ENCODE assay signal across 22 mouse cellular contexts in genomic region chr13:114406424-114406823, GRCm38 (mm10). TPM values are rescaled to one million over a fixed set of nuclear protein-coding genes. Genes with fewer than 3 reads are reported as not detected.
DNase-seq lines count a peak whose midpoint lies in the region; ATAC-seq and TF ChIP-seq lines count a peak whose summit lies in the region.
"Had no signal": no experiment of that assay in that cellular context is flagged by ENCODE, and none has a peak within 500 bp of the region (broad histone marks: within the 10 kb centered on the region; RNA-seq: fewer than 3 reads in every experiment).

No protein-coding gene starts in this region.

- no peak overlapping the region for H3K4me2 ChIP-seq in embryonic facial prominence, embryonic 11.5 days (ENCODE audit: low read depth, low read length)
- H3K4me2 ChIP-seq in midbrain, postnatal 0 days (ENCODE audit: low read depth, low read length, poor library complexity, severe bottlenecking): no peak overlapping the region
- H3K4me2 ChIP-seq: hindbrain, embryonic 14.5 days; limb, embryonic 12.5 days; liver, embryonic 13.5 days; lung, embryonic 15.5 days; neural tube, embryonic 13.5 days had no signal

- ATAC-seq in embryonic facial prominence, embryonic 11.5 days (replicated peaks; ENCODE audit: insufficient number of reproducible peaks, low FRiP score, low TSS enrichment, low read depth): no peak
- no peak for ATAC-seq in midbrain, postnatal 0 days (ENCODE audit: low FRiP score)
- ATAC-seq: intestine, postnatal 0 days had no signal

- H3K4me3 ChIP-seq in embryonic facial prominence, embryonic 11.5 days (ENCODE audit: low read depth, low read length): no peak overlapping the region
- no peak overlapping the region for H3K4me3 ChIP-seq in embryonic facial prominence, embryonic 10.5 days
- peak overlapping the region; percentile 39 for H3K4me3 ChIP-seq in midbrain, embryonic 10.5 days
- H3K4me3 ChIP-seq in midbrain, postnatal 0 days (ENCODE audit: low read depth, low read length): no peak overlapping the region
- no peak overlapping the region for H3K4me3 ChIP-seq in limb, embryonic 10.5 days
- H3K4me3 ChIP-seq: erythroblast, embryonic 14.5 days; layer of hippocampus, adult 2 months; left cerebral cortex, adult 2 months; limb, embryonic 12.5 days; liver, embryonic 13.5 days; lung, embryonic 15.5 days; neural tube, embryonic 13.5 days had no signal

- H3K36me3 ChIP-seq in embryonic facial prominence, embryonic 11.5 days (replicated peaks; ENCODE audit: control insufficient read depth, insufficient read depth, low read depth, low read length): no peaks in the 10 kb centered on the region
- H3K36me3 ChIP-seq in embryonic facial prominence, embryonic 10.5 days (replicated peaks): no peaks in the 10 kb centered on the region
- no peaks in the 10 kb centered on the region for H3K36me3 ChIP-seq in midbrain, embryonic 10.5 days
- H3K36me3 ChIP-seq in midbrain, postnatal 0 days (ENCODE audit: insufficient read depth, low read length): no peaks in the 10 kb centered on the region
- no peaks in the 10 kb centered on the region for H3K36me3 ChIP-seq in limb, embryonic 10.5 days
- H3K36me3 ChIP-seq: limb, embryonic 12.5 days; liver, embryonic 13.5 days; lung, embryonic 15.5 days; neural tube, embryonic 13.5 days had no signal

- 10% methylated on average over 5 of the region's 5 CpGs for WGBS in embryonic facial prominence, embryonic 11.5 days
- WGBS in embryonic facial prominence, embryonic 10.5 days: 12% methylated on average over 5 of the region's 5 CpGs
- 7% methylated on average over 5 of the region's 5 CpGs for WGBS in midbrain, embryonic 10.5 days
- WGBS in midbrain, postnatal 0 days: 14% methylated on average over 5 of the region's 5 CpGs
- WGBS in limb, embryonic 10.5 days: 14% methylated on average over 5 of the region's 5 CpGs

- H3K9me3 ChIP-seq in embryonic facial prominence, embryonic 11.5 days (replicated peaks; ENCODE audit: control insufficient read depth, low read length): no peaks in the 10 kb centered on the region
- no peaks in the 10 kb centered on the region for H3K9me3 ChIP-seq in embryonic facial prominence, embryonic 10.5 days
- no peaks in the 10 kb centered on the region for H3K9me3 ChIP-seq in midbrain, embryonic 10.5 days (replicated peaks)
- no peaks in the 10 kb centered on the region for H3K9me3 ChIP-seq in midbrain, postnatal 0 days (ENCODE audit: low read length)
- H3K9me3 ChIP-seq in limb, embryonic 10.5 days (replicated peaks): no peaks in the 10 kb centered on the region
- H3K9me3 ChIP-seq: limb, embryonic 12.5 days; liver, embryonic 13.5 days; lung, embryonic 15.5 days; neural tube, embryonic 13.5 days had no signal

- no peak overlapping the region for H3K9ac ChIP-seq in embryonic facial prominence, embryonic 11.5 days (replicated peaks; ENCODE audit: low read length)
- no peak overlapping the region for H3K9ac ChIP-seq in midbrain, postnatal 0 days (replicated peaks; ENCODE audit: low read length, poor library complexity, severe bottlenecking)
- H3K9ac ChIP-seq: hindbrain, embryonic 14.5 days; limb, embryonic 12.5 days; liver, embryonic 13.5 days; lung, embryonic 15.5 days; neural tube, embryonic 13.5 days had no signal

- H3K4me1 ChIP-seq in embryonic facial prominence, embryonic 11.5 days (ENCODE audit: control insufficient read depth, insufficient read depth, low read length): no peaks in the 10 kb centered on the region
- H3K4me1 ChIP-seq in embryonic facial prominence, embryonic 10.5 days: peaks cover 16% of the 10 kb centered on the region; the same call in 1 of the 2 replicates
- H3K4me1 ChIP-seq in midbrain, embryonic 10.5 days: peaks cover 46% of the 10 kb centered on the region
- no peaks in the 10 kb centered on the region for H3K4me1 ChIP-seq in midbrain, postnatal 0 days (ENCODE audit: insufficient read depth, low read length)
- H3K4me1 ChIP-seq in limb, embryonic 10.5 days: no peaks in the 10 kb centered on the region
- H3K4me1 ChIP-seq: limb, embryonic 12.5 days; liver, embryonic 13.5 days; lung, embryonic 15.5 days had no signal

- peak; percentile 3 for DNase-seq in embryonic facial prominence, embryonic 11.5 days (ENCODE audit: low spot score)
- DNase-seq in embryonic facial prominence, embryonic 10.5 days (ENCODE audit: low spot score): no peak
- peak; percentile 69 for DNase-seq in midbrain, embryonic 10.5 days (ENCODE audit: low spot score)
- DNase-seq in midbrain, postnatal 0 days (ENCODE audit: low spot score): no peak
- peak; percentile 65 for DNase-seq in embryo, embryonic 11 days
- peak; percentile 46 for DNase-seq in retina, embryonic 14.5 days (ENCODE audit: low spot score)
- DNase-seq in limb, embryonic 10.5 days (ENCODE audit: low spot score): no peak
- no peak for DNase-seq in left cerebral cortex, adult 11 months (ENCODE audit: low spot score)
- DNase-seq: adrenal gland, postnatal 14 days; cerebellum, adult 9-10 months; gastrocnemius, postnatal 14 days; liver, embryonic 13.5 days; thymus, postnatal 14 days had no signal

- H3K27me3 ChIP-seq in embryonic facial prominence, embryonic 11.5 days (ENCODE audit: control insufficient read depth, insufficient read depth, low read length): no peaks in the 10 kb centered on the region
- H3K27me3 ChIP-seq in embryonic facial prominence, embryonic 10.5 days (replicated peaks; ENCODE audit: low read depth, poor library complexity, severe bottlenecking): no peaks in the 10 kb centered on the region
- peaks cover 4% of the 10 kb centered on the region; the same call in 1 of the 2 replicates for H3K27me3 ChIP-seq in midbrain, embryonic 10.5 days (ENCODE audit: low read depth, poor library complexity, severe bottlenecking)
- no peaks in the 10 kb centered on the region for H3K27me3 ChIP-seq in midbrain, postnatal 0 days (ENCODE audit: insufficient read depth, low read length)
- H3K27me3 ChIP-seq in limb, embryonic 10.5 days (ENCODE audit: low read depth, poor library complexity, severe bottlenecking): no peaks in the 10 kb centered on the region
- H3K27me3 ChIP-seq: limb, embryonic 12.5 days; liver, embryonic 13.5 days; lung, embryonic 15.5 days; neural tube, embryonic 13.5 days had no signal

- TF ChIP-seq CTCF in midbrain, postnatal 0 days (IDR thresholded peaks at IDR 0.05): no peak

- no peak overlapping the region for H3K27ac ChIP-seq in embryonic facial prominence, embryonic 11.5 days (replicated peaks; ENCODE audit: low read depth, low read length)
- no peak overlapping the region for H3K27ac ChIP-seq in embryonic facial prominence, embryonic 10.5 days (replicated peaks)
- peak overlapping the region; percentile 78 for H3K27ac ChIP-seq in midbrain, embryonic 10.5 days (replicated peaks)
- no peak overlapping the region for H3K27ac ChIP-seq in midbrain, postnatal 0 days (ENCODE audit: low read depth, low read length)
- H3K27ac ChIP-seq in limb, embryonic 10.5 days: no peak overlapping the region
- H3K27ac ChIP-seq: hindbrain, embryonic 14.5 days; kidney, postnatal 0 days; layer of hippocampus, adult 2 months; left cerebral cortex, adult 2 months; limb, embryonic 12.5 days; liver, embryonic 13.5 days; lung, embryonic 15.5 days; neural tube, embryonic 13.5 days had no signal

RNA-seq across cellular contexts. Expression of gene Ndufs4, which starts 18.4 kb away (rescaled TPM):
- polyA plus RNA-seq in embryonic facial prominence, embryonic 11.5 days (2014; fragmentation: Nextera tagmentation; extraction: Ambion mirVana): 329 and 330 TPM in 2 replicates
- polyA plus RNA-seq in embryonic facial prominence, embryonic 10.5 days (2016; fragmentation: Nextera tagmentation; extraction: Ambion mirVana): 246 and 273 TPM in 2 replicates
- 304 and 308 TPM in 2 replicates for polyA plus RNA-seq in midbrain, embryonic 10.5 days (2016; fragmentation: Nextera tagmentation; extraction: Ambion mirVana)
- 36.4 and 68.0 TPM in 2 replicates for total RNA-seq in midbrain, postnatal 0 days (2014; rRNA removed)
- 405 and 414 TPM in 2 replicates for polyA plus RNA-seq in midbrain, postnatal 0 days (2015; fragmentation: Nextera tagmentation; extraction: Ambion mirVana)
- polyA plus RNA-seq in limb, embryonic 10.5 days (2016; fragmentation: Nextera tagmentation; extraction: Ambion mirVana): 275 TPM in 2 replicates

RNA-seq across cellular contexts. Expression of gene Fst, which starts 52.3 kb away (rescaled TPM):
- 32.2 and 32.7 TPM in 2 replicates for polyA plus RNA-seq in embryonic facial prominence, embryonic 11.5 days (2014; fragmentation: Nextera tagmentation; extraction: Ambion mirVana)
- 9.4 and 10.7 TPM in 2 replicates for polyA plus RNA-seq in embryonic facial prominence, embryonic 10.5 days (2016; fragmentation: Nextera tagmentation; extraction: Ambion mirVana)
- 40.5 and 43.1 TPM in 2 replicates for polyA plus RNA-seq in midbrain, embryonic 10.5 days (2016; fragmentation: Nextera tagmentation; extraction: Ambion mirVana)
- total RNA-seq in midbrain, postnatal 0 days (2014; rRNA removed): 0.76 and 0.93 TPM in 2 replicates
- 2.1 and 2.8 TPM in 2 replicates for polyA plus RNA-seq in midbrain, postnatal 0 days (2015; fragmentation: Nextera tagmentation; extraction: Ambion mirVana)
- 0.84 and 4.9 TPM in 2 replicates for polyA plus RNA-seq in limb, embryonic 10.5 days (2016; fragmentation: Nextera tagmentation; extraction: Ambion mirVana)
- polyA plus RNA-seq: erythroblast, embryonic 14.5 days had no signal

Comparison
In these comparisons a context has a peak if more than half of its experiments do, and no peak if none do; other contexts are left out.
1. DNase-seq: peak in embryonic facial prominence, embryonic 11.5 days (single experiment), midbrain, embryonic 10.5 days (single experiment), embryo, embryonic 11 days (single experiment) and retina, embryonic 14.5 days (single experiment); none in embryonic facial prominence, embryonic 10.5 days (single experiment), midbrain, postnatal 0 days (single experiment), limb, embryonic 10.5 days (single experiment) and left cerebral cortex, adult 11 months (single experiment).